Mouse (Mus musculus): Measurements from ENCODE around the gene Bcar3.
A peak's percentile ranks its signal among the peaks of the same experiment; 100 is the strongest.

The Bcar3 gene

GRCm38 (mm10) chr3:122381591-122381990 is 87.7 kb downstream of the Bcar3 start:
- DNase-seq (ENCODE audit: low read depth, low spot score), result no peak

GRCm38 (mm10) chr3:122386444-122386843 is 92.5 kb downstream of the Bcar3 start:
- no peak for DNase-seq (ENCODE audit: low read depth, low spot score)

GRCm38 (mm10) chr3:122387771-122388170 is 93.8 kb downstream of the Bcar3 start:
- no peak for DNase-seq (ENCODE audit: low read depth, low spot score)

GRCm38 (mm10) chr3:122389972-122390371 is 96.0 kb downstream of the Bcar3 start:
- DNase-seq (ENCODE audit: low read depth, low spot score), result peak; percentile 79

- no peak for DNase-seq (ENCODE audit: low read depth, low spot score)
These were observed 97.2 kb downstream of the Bcar3 start for GRCm38 (mm10) chr3:122391098-122391497.

- DNase-seq (ENCODE audit: low read depth, low spot score), result peak; percentile 52
These were observed 97.9 kb downstream of the Bcar3 start for GRCm38 (mm10) chr3:122391816-122392215.

- DNase-seq (ENCODE audit: low read depth, low spot score), result peak; percentile 31
These were observed 99.5 kb downstream of the Bcar3 start for GRCm38 (mm10) chr3:122393411-122393810.

GRCm38 (mm10) chr3:122393836-122394374 is 100.0 kb downstream of the Bcar3 start:
- DNase-seq (ENCODE audit: low read depth, low spot score), result no peak

- DNase-seq (ENCODE audit: low read depth, low spot score), result no peak
These were observed 103.0 kb downstream of the Bcar3 start for GRCm38 (mm10) chr3:122396957-122397356.

- no peak for DNase-seq (ENCODE audit: low read depth, low spot score)
These were observed 103.5 kb downstream of the Bcar3 start for GRCm38 (mm10) chr3:122397401-122397800.

GRCm38 (mm10) chr3:122401011-122401410 is 107.1 kb downstream of the Bcar3 start:
- DNase-seq (ENCODE audit: low read depth, low spot score), result no peak

GRCm38 (mm10) chr3:122402143-122402542 is 108.2 kb downstream of the Bcar3 start:
- no peak for DNase-seq (ENCODE audit: low read depth, low spot score)

- no peak for DNase-seq (ENCODE audit: low read depth, low spot score)
These were observed 110.1 kb downstream of the Bcar3 start for GRCm38 (mm10) chr3:122403860-122404557.

GRCm38 (mm10) chr3:122405203-122405956 is 111.4 kb downstream of the Bcar3 start:
- no peak for DNase-seq (ENCODE audit: low read depth, low spot score)

GRCm38 (mm10) chr3:122406416-122406815 is 112.5 kb downstream of the Bcar3 start:
- DNase-seq (ENCODE audit: low read depth, low spot score), result peak; percentile 81

GRCm38 (mm10) chr3:122407757-122408156 is 113.8 kb downstream of the Bcar3 start:
- DNase-seq (ENCODE audit: low read depth, low spot score), result no peak

- no peak for DNase-seq (ENCODE audit: low read depth, low spot score)
These were observed 114.9 kb downstream of the Bcar3 start for GRCm38 (mm10) chr3:122408798-122409311.

GRCm38 (mm10) chr3:122411590-122411989 is 117.7 kb downstream of the Bcar3 start:
- DNase-seq (ENCODE audit: low read depth, low spot score), result no peak

GRCm38 (mm10) chr3:122413729-122414561 is 120.0 kb downstream of the Bcar3 start:
- no peak for DNase-seq (ENCODE audit: low read depth, low spot score)

- no peak for DNase-seq (ENCODE audit: low read depth, low spot score)
These were observed 120.9 kb downstream of the Bcar3 start for GRCm38 (mm10) chr3:122414868-122415267.

GRCm38 (mm10) chr3:122417466-122417865 is 123.5 kb downstream of the Bcar3 start:
- no peak for DNase-seq (ENCODE audit: low read depth, low spot score)

Data from ZHBTc4 (cell line).